Mouse (Mus musculus) megakaryocyte progenitor cell, adult 5-6 weeks (primary cell): ENCODE results near the gene 1700016H13Rik. TPM values are rescaled to one million over a fixed set of nuclear protein-coding genes. Genes with fewer than 3 reads are reported as not detected.

Experiments
- ATAC-seq: replicated peaks from 2 replicates; pipeline ENCODE4 v1.8.0; 2016; ENCODE audit warnings: mild to moderate bottlenecking, moderate TSS enrichment, inconsistent platforms; ENCODE audit not compliant: poor library complexity
- total RNA-seq, 2 experiments: library from RNA; stranded (forward) in 1 of 2; stranded (reverse) in 1 of 2; fragments of 157-497, 149-512 nt in 1 of 2; fragments of 200-1000 nt in 1 of 2; gene quantifications; 2 replicates each; pipeline versions ENCODE4 v1.2.3 to v1.2.4; 2015 to 2017

1700016H13Rik gene
- total RNA-seq (2015) (0.12 TPM in 1 of 2 replicates, not detected in the other), total RNA-seq (2017) (not detected in 2 replicates)

GRCm38 (mm10) chr5:103655346-103656118, at the start of gene 1700016H13Rik:
1700016H13Rik (minus strand) TSS chr5:103656010.
- ATAC-seq, result peak; percentile 81

GRCm38 (mm10) chr5:103705331-103705730, 49.5 kb upstream of the 1700016H13Rik start:
- no peak for ATAC-seq

- ATAC-seq, result peak; percentile 51
These were observed 46.7 kb upstream of the 1700016H13Rik start for GRCm38 (mm10) chr5:103702527-103702926.

GRCm38 (mm10) chr5:103701466-103701865, 45.7 kb upstream of the 1700016H13Rik start:
- ATAC-seq, result peak; percentile 60

GRCm38 (mm10) chr5:103700661-103701060, 44.9 kb upstream of the 1700016H13Rik start:
- ATAC-seq, result no peak

GRCm38 (mm10) chr5:103699537-103699936, 43.7 kb upstream of the 1700016H13Rik start:
- no peak for ATAC-seq

GRCm38 (mm10) chr5:103698577-103698976, 42.8 kb upstream of the 1700016H13Rik start:
- ATAC-seq, result no peak

- ATAC-seq, result no peak
These were observed 42.2 kb upstream of the 1700016H13Rik start for GRCm38 (mm10) chr5:103697875-103698491.

GRCm38 (mm10) chr5:103694094-103694493, 38.3 kb upstream of the 1700016H13Rik start:
- ATAC-seq, result no peak

GRCm38 (mm10) chr5:103693041-103693641, 37.3 kb upstream of the 1700016H13Rik start:
- ATAC-seq, result peak; percentile 56

GRCm38 (mm10) chr5:103692531-103693040, 36.8 kb upstream of the 1700016H13Rik start:
- ATAC-seq, result no peak; the same call in 1 of the 2 replicates

- ATAC-seq, result peak; percentile 80
These were observed 36.1 kb upstream of the 1700016H13Rik start, which contains the start of gene Aff1 for GRCm38 (mm10) chr5:103691624-103692530. Aff1 (plus strand) TSS chr5:103692374.

- no peak for ATAC-seq
These were observed 35.4 kb upstream of the 1700016H13Rik start for GRCm38 (mm10) chr5:103691171-103691570.

GRCm38 (mm10) chr5:103690190-103690589, 34.4 kb upstream of the 1700016H13Rik start:
- ATAC-seq, result no peak

GRCm38 (mm10) chr5:103689645-103690044, 33.8 kb upstream of the 1700016H13Rik start:
- ATAC-seq, result no peak

- ATAC-seq, result no peak
These were observed 26.0 kb upstream of the 1700016H13Rik start for GRCm38 (mm10) chr5:103681824-103682223.

- ATAC-seq, result peak; percentile 98
These were observed 24.6 kb upstream of the 1700016H13Rik start for GRCm38 (mm10) chr5:103680381-103680780.

- ATAC-seq, result no peak
These were observed 23.2 kb upstream of the 1700016H13Rik start for GRCm38 (mm10) chr5:103678974-103679373.

- no peak for ATAC-seq
These were observed 22.1 kb upstream of the 1700016H13Rik start for GRCm38 (mm10) chr5:103677894-103678293.

- ATAC-seq, result no peak
These were observed 20.6 kb upstream of the 1700016H13Rik start for GRCm38 (mm10) chr5:103676289-103676881.
